Mouse (Mus musculus) cortical plate, adult 2 months (tissue): ENCODE results near the gene Rpp30. TPM values are rescaled to one million over a fixed set of nuclear protein-coding genes. Genes with fewer than 3 reads are reported as not detected.

Experiments
- H3K27ac ChIP-seq: fragments of 200-500 bp; 2 replicates; pipeline ENCODE4 v1.5.1; 2012; ENCODE audit warnings: low read length, control low read depth, inconsistent platforms; ENCODE audit not compliant: insufficient read depth
- H3K4me1 ChIP-seq: fragments of 200-500 bp; 2 replicates; pipeline ENCODE4 v1.6.1; 2011; ENCODE audit warnings: low read length; ENCODE audit not compliant: control insufficient read depth, insufficient read depth
- H3K4me3 ChIP-seq: fragments of 200-500 bp; 2 replicates; pipeline ENCODE4 v1.5.1; 2011; ENCODE audit warnings: mild to moderate bottlenecking, low read length, control low read depth; ENCODE audit not compliant: insufficient read depth
- CTCF ChIP-seq: fragments of 200-500 bp; IDR thresholded peaks from 2 replicates; pipeline ENCODE4 v1.5.1; 2011; ENCODE audit warnings: mild to moderate bottlenecking, control low read depth, low read length; ENCODE audit not compliant: insufficient read depth; ENCODE audit errors: extremely low read depth
- POLR2A ChIP-seq: fragments of 200-500 bp; IDR thresholded peaks from 2 replicates; pipeline ENCODE4 v1.6.1; 2011; ENCODE audit warnings: mild to moderate bottlenecking, low read length, control low read depth; ENCODE audit not compliant: insufficient read depth; ENCODE audit errors: extremely low read depth
- polyA plus RNA-seq: library from polyadenylated mRNA; depleted of rRNA; stranded (reverse); fragments of >200 nt; gene quantifications from 2 replicates; pipeline ENCODE4 v1.2.3, GENCODE M21; 2012; rRNA removed

Rpp30 gene
- 21.0 and 21.8 TPM in 2 replicates for polyA plus RNA-seq

- Histone ChIP-seq H3K4me3 (peak within 1 kb of the TSS; percentile 88), H3K4me1 (no peaks in the 10 kb centered on the region; the same call in 1 of the 2 replicates), H3K27ac (no peak within 1 kb of the TSS)
- TF ChIP-seq POLR2A = peak; percentile 53; the same call in 1 of the 2 replicates
- no peak for TF ChIP-seq CTCF
Measured at GRCm38 (mm10) chr19:36083262-36084225, at the start of gene Rpp30. Rpp30 (plus strand) TSS chr19:36083716.

GRCm38 (mm10) chr19:36046046-36046445 lies 37.5 kb upstream of the Rpp30 start:
- no peak for TF ChIP-seq POLR2A
- TF ChIP-seq CTCF = no peak
- Histone ChIP-seq H3K27ac (no peak overlapping the region), H3K4me1 (peaks cover 2% of the 10 kb centered on the region; the same call in 1 of the 2 replicates), H3K4me3 (no peak overlapping the region)

- no peaks in the 10 kb centered on the region for H3K4me1 ChIP-seq
- no peak for TF ChIP-seq POLR2A
- no peak for TF ChIP-seq CTCF
- H3K4me3 ChIP-seq = peak overlapping the region; percentile 44
- no peak overlapping the region for H3K27ac ChIP-seq
Measured at GRCm38 (mm10) chr19:36056502-36057221, 26.9 kb upstream of the Rpp30 start.

GRCm38 (mm10) chr19:36057231-36057811 lies 26.2 kb upstream of the Rpp30 start, which contains the start of gene Htr7:
Htr7 (minus strand) TSS chr19:36057507.
- no peaks in the 10 kb centered on the region for H3K4me1 ChIP-seq
- TF ChIP-seq POLR2A (no peak), CTCF (no peak)
- H3K27ac ChIP-seq = no peak within 1 kb of the TSS
- H3K4me3 ChIP-seq = peak within 1 kb of the TSS; percentile 44

- no peak overlapping the region for H3K27ac ChIP-seq
- TF ChIP-seq CTCF (no peak), POLR2A (no peak)
- no peaks in the 10 kb centered on the region for H3K4me1 ChIP-seq
- no peak overlapping the region for H3K4me3 ChIP-seq
Measured at GRCm38 (mm10) chr19:36062801-36063529, 20.6 kb upstream of the Rpp30 start.

DNA sequence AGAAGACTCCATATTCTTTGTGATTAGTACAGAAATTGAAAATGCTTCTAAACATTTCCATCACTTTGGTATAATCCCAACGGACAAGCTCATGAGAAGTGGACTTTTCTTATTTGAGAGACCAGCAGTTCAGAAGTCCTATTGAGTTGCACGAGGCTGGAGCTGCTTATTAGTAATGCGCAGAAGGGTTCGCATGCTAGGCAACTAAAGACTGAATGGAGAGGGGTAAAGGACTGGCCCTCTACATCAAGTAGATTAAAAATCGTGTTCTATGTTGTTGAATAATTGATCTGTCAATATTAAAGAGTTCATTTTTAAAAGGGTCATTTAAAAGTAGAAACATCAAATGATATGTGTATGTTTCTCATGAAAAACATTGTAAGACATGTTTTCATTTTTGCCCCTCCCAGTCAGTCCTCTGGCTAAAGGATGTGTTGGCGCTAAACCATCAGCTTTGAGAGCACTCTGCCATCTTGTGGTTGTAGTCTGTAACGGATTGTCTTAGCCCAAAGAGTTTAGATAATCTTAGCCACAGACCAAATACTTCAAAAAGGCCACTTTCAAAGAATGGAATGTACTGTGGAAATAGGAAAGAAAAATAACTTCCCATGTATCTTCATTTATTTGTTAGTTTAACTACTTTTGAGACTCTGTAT lies 782 bp upstream of the Rpp30 start:
- H3K27ac ChIP-seq = no peak overlapping the region
- peak overlapping the region; percentile 88; the same call in 1 of the 2 replicates for H3K4me3 ChIP-seq
- no peaks in the 10 kb centered on the region; the same call in 1 of the 2 replicates for H3K4me1 ChIP-seq
- TF ChIP-seq POLR2A = no peak
- TF ChIP-seq CTCF = peak; percentile 62

DNA sequence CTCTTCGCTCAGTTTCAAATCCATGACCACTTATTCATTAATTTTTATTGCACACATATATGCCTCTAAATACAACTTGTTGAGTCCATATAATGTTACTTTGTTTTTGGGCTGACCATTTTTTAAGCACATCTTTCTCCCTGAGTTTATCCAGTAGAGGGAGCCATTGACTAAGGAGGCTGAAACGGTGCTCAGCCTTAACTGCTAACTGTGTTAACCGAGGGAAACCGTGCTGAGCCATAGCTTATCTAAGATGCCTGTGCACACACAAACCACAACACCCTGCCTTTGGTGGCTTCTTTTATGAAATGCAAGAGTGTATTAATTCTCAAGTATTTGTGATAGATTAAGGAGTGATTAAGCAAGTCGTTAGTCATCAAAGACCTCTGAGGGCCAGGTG lies 7.3 kb downstream of the Rpp30 start:
- H3K27ac ChIP-seq = no peak overlapping the region
- no peak overlapping the region for H3K4me3 ChIP-seq
- no peak for TF ChIP-seq POLR2A
- peak; percentile 57 for TF ChIP-seq CTCF
- H3K4me1 ChIP-seq = no peaks in the 10 kb centered on the region

GRCm38 (mm10) chr19:36097194-36097593 lies 13.7 kb downstream of the Rpp30 start:
- H3K4me3 ChIP-seq = no peak overlapping the region
- no peak for TF ChIP-seq POLR2A
- TF ChIP-seq CTCF = no peak
- H3K27ac ChIP-seq = no peak overlapping the region
- H3K4me1 ChIP-seq = no peaks in the 10 kb centered on the region

DNA sequence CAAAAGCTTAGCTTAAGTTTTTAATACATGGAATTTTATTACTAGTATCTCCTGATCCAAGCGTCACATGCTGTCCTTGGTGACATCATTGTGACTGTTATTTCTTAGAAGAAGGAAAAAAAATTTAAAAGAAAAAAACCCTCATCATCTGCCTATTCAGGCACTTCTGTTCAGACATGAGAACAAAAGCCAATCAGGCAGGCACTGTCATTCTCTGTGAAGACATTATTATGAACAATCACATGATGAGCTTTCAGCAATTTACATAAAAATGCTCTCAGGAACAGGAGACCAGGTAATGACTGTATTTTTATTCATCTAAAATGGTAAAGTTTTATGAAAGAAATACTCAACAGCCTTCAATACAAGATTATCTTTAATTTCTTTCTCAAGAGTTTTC lies 14.7 kb downstream of the Rpp30 start:
- no peaks in the 10 kb centered on the region for H3K4me1 ChIP-seq
- no peak overlapping the region for H3K27ac ChIP-seq
- TF ChIP-seq POLR2A (no peak), CTCF (no peak)
- no peak overlapping the region for H3K4me3 ChIP-seq
